Mouse (Mus musculus) liver, embryonic 16.5 days (tissue): Measurements from ENCODE around the gene Calcrl. TPM values are rescaled to one million over a fixed set of nuclear protein-coding genes. Genes with fewer than 3 reads are reported as not detected.
A peak's percentile ranks its signal among the peaks of the same experiment; 100 is the strongest.

Experiments
- ATAC-seq: fragments of 200-750 bp; cut with Nextera tagmentation; 2 replicates; pipeline ENCODE4 v1.8.0; 2017; ENCODE audit warnings: low read depth, mild to moderate bottlenecking, moderate number of reproducible peaks, moderate library complexity
- H3K27ac ChIP-seq: fragments of 300-500 bp; sonication (generic); 2 replicates; pipeline ENCODE4 v1.5.1; 2014; ENCODE audit warnings: mild to moderate bottlenecking, low read length
- H3K27me3 ChIP-seq: fragments of 300-500 bp; sonication (generic); 2 replicates; pipeline ENCODE4 v1.6.1; 2014; ENCODE audit warnings: low read depth, low read length, mixed read lengths; ENCODE audit not compliant: control insufficient read depth, insufficient read depth
- H3K36me3 ChIP-seq: fragments of 300-500 bp; sonication (generic); 2 replicates; pipeline ENCODE4 v1.6.1; 2014; ENCODE audit warnings: mild to moderate bottlenecking; ENCODE audit not compliant: control insufficient read depth, insufficient read depth
- H3K4me1 ChIP-seq: fragments of 300-500 bp; sonication (generic); 2 replicates; pipeline ENCODE4 v1.6.1; 2014; ENCODE audit warnings: low read depth, low read length, mixed read lengths; ENCODE audit not compliant: control insufficient read depth
- H3K4me2 ChIP-seq: fragments of 300-500 bp; sonication (generic); 2 replicates; pipeline ENCODE4 v1.6.1; 2014; ENCODE audit warnings: low read depth, low read length, mixed read lengths
- H3K4me3 ChIP-seq: fragments of 300-500 bp; sonication (generic); 2 replicates; pipeline ENCODE4 v1.5.1; 2014; ENCODE audit warnings: low read depth, mild to moderate bottlenecking, low read length
- H3K9ac ChIP-seq: fragments of 300-500 bp; sonication (generic); 2 replicates; pipeline ENCODE4 v1.6.1; 2014; ENCODE audit warnings: low read depth, low read length
- H3K9me3 ChIP-seq: fragments of 300-500 bp; sonication (generic); replicated peaks from 2 replicates; pipeline ENCODE4 v1.6.1; 2016; ENCODE audit warnings: low read length; ENCODE audit not compliant: control insufficient read depth
- WGBS: fragments of 180-500 bp; shearing (Covaris S2); extraction: QIAGEN DNeasy Blood & Tissue Kit; methylation state at CpG from one replicate; pipeline ENCODE4 v1.1.7; 2014; ENCODE audit not compliant: insufficient replicate concordance; 5-methylcytosine and 5-hydroxymethylcytosine counted together
- polyA plus RNA-seq: library from polyadenylated mRNA; unstranded; fragments of >200 nt; fragmentation: Nextera tagmentation; extraction: Ambion mirVana; gene quantifications from 2 replicates; pipeline ENCODE4 v1.2.1, GENCODE M21; 2015

Calcrl gene
- polyA plus RNA-seq, 1 experiment from 2014 or later, result 13.2 TPM

- Histone ChIP-seq H3K9ac (no peak overlapping the region), H3K36me3 (no peaks in the 10 kb centered on the region), H3K27me3 (no peaks in the 10 kb centered on the region), H3K4me2 (no peak overlapping the region), H3K9me3 (no peaks in the 10 kb centered on the region), H3K4me1 (peaks cover 12% of the 10 kb centered on the region), H3K27ac (no peak overlapping the region), H3K4me3 (no peak overlapping the region)
- WGBS, result 36% methylated on average over 6 of the region's 6 CpGs
- peak; percentile 85 for ATAC-seq
Measured at GRCm38 (mm10) chr2:84384911-84385693, 40.1 kb downstream of the Calcrl start.

DNA sequence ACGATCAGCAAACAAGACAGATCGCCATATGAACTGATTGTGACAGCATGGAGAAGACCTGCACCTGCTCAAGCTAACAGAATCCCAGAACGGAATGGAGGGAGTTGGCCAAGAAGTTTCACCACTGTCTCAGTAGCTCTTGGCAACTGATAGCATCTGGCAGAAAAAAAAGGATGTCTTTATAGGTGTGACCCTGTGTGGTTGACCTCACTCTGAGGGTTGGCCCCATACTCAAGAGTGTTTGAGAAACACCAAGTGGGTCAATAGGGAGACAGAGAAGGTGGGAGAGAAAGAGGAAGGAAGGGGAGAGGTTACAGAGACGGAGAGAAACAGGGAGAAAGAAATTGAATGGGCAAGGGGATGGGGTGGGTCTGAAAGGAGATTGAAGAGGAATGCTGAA, 41.4 kb downstream of the Calcrl start:
- Histone ChIP-seq H3K27ac (no peak overlapping the region), H3K4me3 (no peak overlapping the region), H3K4me1 (peaks cover 12% of the 10 kb centered on the region), H3K9ac (no peak overlapping the region), H3K9me3 (no peaks in the 10 kb centered on the region), H3K27me3 (no peaks in the 10 kb centered on the region), H3K4me2 (no peak overlapping the region), H3K36me3 (no peaks in the 10 kb centered on the region)
- 52% methylated on average over 4 of the region's 4 CpGs for WGBS
- peak; percentile 22; the same call in 1 of the 2 replicates for ATAC-seq

GRCm38 (mm10) chr2:84382556-84382955, 42.7 kb downstream of the Calcrl start:
- Histone ChIP-seq H3K27me3 (no peaks in the 10 kb centered on the region), H3K36me3 (no peaks in the 10 kb centered on the region), H3K9ac (no peak overlapping the region), H3K27ac (no peak overlapping the region), H3K4me2 (no peak overlapping the region), H3K4me3 (no peak overlapping the region), H3K9me3 (no peaks in the 10 kb centered on the region), H3K4me1 (peaks cover 8% of the 10 kb centered on the region)
- no peak for ATAC-seq

DNA sequence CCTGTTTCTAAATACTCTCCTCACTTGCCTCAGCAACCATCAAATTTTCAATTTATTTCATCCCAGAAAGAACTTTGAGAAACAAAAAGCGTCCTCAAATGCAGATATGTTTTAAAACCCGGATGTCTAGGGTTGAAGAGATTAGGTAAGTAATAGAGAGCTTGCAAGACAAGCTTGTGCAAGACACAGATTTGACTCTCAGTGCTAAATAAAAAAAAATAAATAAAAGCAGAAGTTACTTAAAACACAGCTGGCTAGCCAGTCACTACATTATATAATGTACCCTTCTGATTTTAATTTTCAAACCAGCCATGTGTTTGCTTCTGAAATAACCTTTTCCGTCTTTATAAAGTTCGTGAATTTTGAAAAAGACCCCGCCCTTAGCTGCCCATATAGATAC, 43.2 kb downstream of the Calcrl start:
- H3K9me3 ChIP-seq, result no peaks in the 10 kb centered on the region
- peaks cover 8% of the 10 kb centered on the region for H3K4me1 ChIP-seq
- WGBS, result 65% methylated on average over 5 of the region's 5 CpGs

GRCm38 (mm10) chr2:84380816-84381215, 44.4 kb downstream of the Calcrl start:
- H3K4me2 ChIP-seq, result no peak overlapping the region
- H3K27ac ChIP-seq, result no peak overlapping the region
- peaks cover 8% of the 10 kb centered on the region for H3K4me1 ChIP-seq
- 77% methylated on average over 11 of the region's 11 CpGs for WGBS
- H3K9ac ChIP-seq, result no peak overlapping the region
- ATAC-seq, result no peak
- no peaks in the 10 kb centered on the region for H3K9me3 ChIP-seq
- H3K36me3 ChIP-seq, result no peaks in the 10 kb centered on the region
- no peak overlapping the region for H3K4me3 ChIP-seq
- no peaks in the 10 kb centered on the region for H3K27me3 ChIP-seq

More for the DNA sequence above, 43.2 kb downstream of the Calcrl start:
- no peak overlapping the region for H3K27ac ChIP-seq
- no peaks in the 10 kb centered on the region for H3K27me3 ChIP-seq
- H3K4me3 ChIP-seq, result no peak overlapping the region
- no peak overlapping the region for H3K4me2 ChIP-seq
- ATAC-seq, result no peak
- no peaks in the 10 kb centered on the region for H3K36me3 ChIP-seq
- H3K9ac ChIP-seq, result no peak overlapping the region

GRCm38 (mm10) chr2:84378678-84379077, 46.5 kb downstream of the Calcrl start:
- peak; percentile 81 for ATAC-seq
- Histone ChIP-seq H3K4me3 (no peak overlapping the region), H3K4me1 (peaks cover 5% of the 10 kb centered on the region), H3K36me3 (no peaks in the 10 kb centered on the region), H3K27ac (no peak overlapping the region), H3K9ac (no peak overlapping the region), H3K4me2 (no peak overlapping the region), H3K27me3 (no peaks in the 10 kb centered on the region), H3K9me3 (no peaks in the 10 kb centered on the region)
- WGBS, result 52% methylated on average over 5 of the region's 5 CpGs

- ATAC-seq, result peak; percentile 83
- Histone ChIP-seq H3K36me3 (no peaks in the 10 kb centered on the region; the same call in 1 of the 2 replicates), H3K4me1 (peaks cover 11% of the 10 kb centered on the region), H3K27me3 (no peaks in the 10 kb centered on the region), H3K4me2 (no peak overlapping the region), H3K9me3 (no peaks in the 10 kb centered on the region), H3K4me3 (no peak overlapping the region), H3K27ac (peak overlapping the region; percentile 53), H3K9ac (no peak overlapping the region)
- WGBS, result 9% methylated on average over 5 of the region's 5 CpGs
Measured at GRCm38 (mm10) chr2:84369256-84369655, 56.0 kb downstream of the Calcrl start.

DNA sequence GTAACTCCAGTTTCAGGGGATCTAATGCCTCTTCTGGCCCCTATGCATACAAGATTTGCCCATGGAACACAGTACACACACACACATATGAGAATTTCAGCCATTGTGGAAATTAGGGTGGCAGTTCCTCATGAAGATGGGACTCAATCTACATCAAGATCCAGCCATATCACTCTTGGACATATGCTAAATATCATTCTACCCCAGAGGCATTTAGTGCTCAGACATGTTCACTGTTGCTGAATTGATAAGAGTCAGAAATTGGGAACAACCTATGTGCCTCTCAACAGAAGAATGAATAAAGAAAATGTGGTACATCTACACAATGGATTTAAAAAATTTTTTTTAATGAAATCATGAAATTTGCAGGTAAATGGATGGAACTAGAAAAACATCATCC, 58.5 kb downstream of the Calcrl start:
- H3K27me3 ChIP-seq, result no peaks in the 10 kb centered on the region
- H3K9ac ChIP-seq, result no peak overlapping the region
- H3K27ac ChIP-seq, result no peak overlapping the region
- H3K36me3 ChIP-seq, result no peaks in the 10 kb centered on the region; the same call in 1 of the 2 replicates
- H3K4me3 ChIP-seq, result no peak overlapping the region
- peaks cover 11% of the 10 kb centered on the region for H3K4me1 ChIP-seq
- peak; percentile 78 for ATAC-seq
- H3K9me3 ChIP-seq, result no peaks in the 10 kb centered on the region
- no peak overlapping the region for H3K4me2 ChIP-seq

- 78% methylated on average over 3 of the region's 3 CpGs for WGBS
Measured at GRCm38 (mm10) chr2:84365266-84365665, 59.9 kb downstream of the Calcrl start.

More at GRCm38 (mm10) chr2:84365266-84365665, 59.9 kb downstream of the Calcrl start:
- no peak overlapping the region for H3K4me3 ChIP-seq
- no peaks in the 10 kb centered on the region for H3K9me3 ChIP-seq
- H3K4me2 ChIP-seq, result no peak overlapping the region
- no peak overlapping the region for H3K27ac ChIP-seq
- ATAC-seq, result no peak
- no peaks in the 10 kb centered on the region; the same call in 1 of the 2 replicates for H3K36me3 ChIP-seq
- no peak overlapping the region for H3K9ac ChIP-seq
- peaks cover 11% of the 10 kb centered on the region for H3K4me1 ChIP-seq
- H3K27me3 ChIP-seq, result no peaks in the 10 kb centered on the region
